Mouse (Mus musculus): ENCODE measurements around the gene Atxn1.

- TF ChIP-seq SIN3A (IDR thresholded peaks at IDR 0.05; ENCODE audit: low read length) = no peak
- no peak for TF ChIP-seq ELF1 (IDR thresholded peaks at IDR 0.05; ENCODE audit: low read depth, low read length)
- TF ChIP-seq RAD21 (IDR thresholded peaks at IDR 0.05; ENCODE audit: low read depth, low read length) = no peak
These were observed 18.7 kb downstream of the Atxn1 start for GRCm38 (mm10) chr13:45946136-45946535.
